Mouse (Mus musculus): Measurements from ENCODE around the gene Midn. TPM values are rescaled to one million over a fixed set of nuclear protein-coding genes. Genes with fewer than 3 reads are reported as not detected.

The Midn gene
- polyA plus RNA-seq, 1 experiment = 372 TPM

DNA sequence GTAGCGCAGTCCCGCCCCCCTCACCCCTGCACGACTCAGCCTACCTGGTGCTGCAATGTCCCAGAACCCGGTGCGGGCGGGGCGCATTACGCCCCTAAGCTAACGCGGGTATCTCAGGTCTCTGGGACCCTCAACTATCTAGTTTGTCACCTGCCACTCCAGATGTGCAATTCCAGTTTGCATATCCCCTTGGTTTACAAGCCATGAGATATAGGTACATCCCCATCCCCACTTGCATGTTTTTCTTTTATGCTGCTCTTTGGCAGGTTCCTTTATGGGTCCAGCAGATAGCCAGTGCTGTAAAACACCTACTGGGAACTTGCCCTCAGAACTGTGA is 8.7 kb upstream of the Midn start:
- Histone ChIP-seq H3K4me3 (ENCODE audit: low read depth, low read length) (peak overlapping the region; percentile 64), H3K4me1 (ENCODE audit: control insufficient read depth, insufficient read depth, insufficient read length, low read length) (peaks cover 25% of the 10 kb centered on the region), H3K27me3 (ENCODE audit: control insufficient read depth, insufficient read depth, low read length) (peaks cover 15% of the 10 kb centered on the region), H3K36me3 (ENCODE audit: control insufficient read depth, insufficient read depth, low read length) (peaks cover 12% of the 10 kb centered on the region), H3K27ac (ENCODE audit: insufficient read depth, low read depth, low read length) (no peak overlapping the region)
- no peak for TF ChIP-seq CTCF (IDR thresholded peaks at IDR 0.05; ENCODE audit: extremely low read depth, insufficient read length, insufficient replicate concordance, low read depth, low read length)
- TF ChIP-seq POLR2A (IDR thresholded peaks at IDR 0.05; ENCODE audit: low read depth, low read length) = no peak
- under 1% methylated on average over 10 of the region's 10 CpGs for WGBS

DNA sequence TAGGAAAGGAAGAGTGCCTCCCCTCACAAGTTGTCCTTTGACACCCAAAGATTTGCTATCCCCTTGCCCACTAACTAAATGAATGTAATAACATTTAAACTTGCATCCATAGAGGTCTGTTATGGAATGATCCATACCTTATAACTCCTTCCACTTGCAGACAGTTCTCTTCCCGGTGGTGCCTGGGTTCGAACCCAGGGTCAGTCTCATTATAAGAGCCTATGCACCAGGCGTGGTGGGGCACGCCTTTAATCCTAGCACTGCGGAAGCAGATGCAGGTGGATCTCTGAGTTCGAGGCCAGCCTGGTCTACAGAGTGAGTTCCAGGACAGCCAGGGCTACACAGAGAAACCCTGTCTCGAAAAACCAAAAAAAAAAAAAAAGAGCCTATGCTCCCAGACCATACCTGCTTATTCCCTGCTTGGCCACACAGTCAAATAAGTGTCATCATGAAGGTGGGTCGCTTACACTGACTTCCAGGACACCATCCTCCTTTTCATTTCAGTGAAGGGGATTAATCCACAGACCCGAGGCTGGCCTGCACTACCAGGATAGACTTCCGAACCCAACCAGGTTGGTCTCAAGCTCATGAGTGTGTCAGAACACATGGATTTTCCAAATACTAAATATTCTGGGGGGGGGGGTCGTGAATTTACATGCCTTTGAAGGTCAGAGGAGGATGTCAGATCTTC is 8.0 kb upstream of the Midn start:
- Histone ChIP-seq H3K27ac (ENCODE audit: insufficient read depth, low read depth, low read length) (no peak overlapping the region), H3K4me1 (ENCODE audit: control insufficient read depth, insufficient read depth, insufficient read length, low read length) (peaks cover 30% of the 10 kb centered on the region), H3K36me3 (ENCODE audit: control insufficient read depth, insufficient read depth, low read length) (peaks cover 18% of the 10 kb centered on the region), H3K27me3 (ENCODE audit: control insufficient read depth, insufficient read depth, low read length) (peaks cover 15% of the 10 kb centered on the region), H3K4me3 (ENCODE audit: low read depth, low read length) (no peak overlapping the region)
- TF ChIP-seq CTCF (IDR thresholded peaks at IDR 0.05; ENCODE audit: extremely low read depth, insufficient read length, insufficient replicate concordance, low read depth, low read length) (no peak), POLR2A (IDR thresholded peaks at IDR 0.05; ENCODE audit: low read depth, low read length) (no peak)
- WGBS = 74% methylated on average over 11 of the region's 11 CpGs

DNA sequence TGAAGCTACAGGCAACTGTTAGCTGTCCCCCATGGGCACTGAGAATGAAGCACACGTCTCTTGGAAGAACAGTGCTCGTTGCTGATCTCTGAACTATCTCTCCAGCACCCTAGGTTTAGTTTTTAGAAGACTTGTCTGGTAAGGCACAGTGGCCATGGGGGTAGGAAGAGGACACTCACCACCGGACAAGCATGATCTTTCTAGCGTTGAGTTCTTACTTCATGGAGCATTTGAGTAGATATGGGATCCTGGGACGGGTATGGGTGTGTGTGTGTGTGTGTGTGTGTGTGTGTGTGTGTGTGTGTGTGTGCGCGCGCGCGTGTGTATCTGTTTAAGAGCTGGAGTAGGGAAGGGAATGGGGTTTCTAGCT is 7.4 kb upstream of the Midn start, which contains the start of gene Cbarp:
Gene Cbarp, minus strand, starts transcription at position 170 of the 370 bp plus-strand sequence.
- TF ChIP-seq CTCF (IDR thresholded peaks at IDR 0.05; ENCODE audit: extremely low read depth, insufficient read length, insufficient replicate concordance, low read depth, low read length) = no peak
- TF ChIP-seq POLR2A (IDR thresholded peaks at IDR 0.05; ENCODE audit: low read depth, low read length) = no peak
- Histone ChIP-seq H3K4me1 (ENCODE audit: control insufficient read depth, insufficient read depth, insufficient read length, low read length) (peaks cover 34% of the 10 kb centered on the region), H3K36me3 (ENCODE audit: control insufficient read depth, insufficient read depth, low read length) (peaks cover 23% of the 10 kb centered on the region), H3K27ac (ENCODE audit: insufficient read depth, low read depth, low read length) (peak within 1 kb of the TSS; percentile 48), H3K27me3 (ENCODE audit: control insufficient read depth, insufficient read depth, low read length) (peaks cover 15% of the 10 kb centered on the region), H3K4me3 (ENCODE audit: low read depth, low read length) (peak within 1 kb of the TSS; percentile 43)
- 69% methylated on average over 10 of the region's 10 CpGs for WGBS

DNA sequence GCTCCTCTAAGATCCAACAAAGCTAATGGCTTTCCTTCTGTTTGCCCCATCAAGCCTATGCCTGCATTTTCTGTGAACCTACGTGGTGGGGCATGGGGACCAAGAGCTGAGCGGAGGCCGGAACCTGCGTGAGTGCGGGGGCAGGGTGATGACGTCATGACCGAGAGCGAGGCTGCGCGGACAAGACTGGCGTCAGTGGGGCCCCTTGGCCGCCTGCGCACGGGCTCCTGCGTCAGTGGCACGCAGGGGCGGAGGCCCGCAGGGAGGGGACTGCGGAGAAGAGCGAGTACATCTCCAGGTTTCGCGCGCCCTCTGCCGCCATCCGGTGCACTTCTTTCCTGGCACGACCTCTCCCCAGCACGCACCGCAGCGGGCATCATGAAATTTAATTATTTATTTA is 6.8 kb upstream of the Midn start:
- Histone ChIP-seq H3K4me3 (ENCODE audit: low read depth, low read length) (peak overlapping the region; percentile 43), H3K27ac (ENCODE audit: insufficient read depth, low read depth, low read length) (peak overlapping the region; percentile 48), H3K27me3 (ENCODE audit: control insufficient read depth, insufficient read depth, low read length) (peaks cover 15% of the 10 kb centered on the region), H3K4me1 (ENCODE audit: control insufficient read depth, insufficient read depth, insufficient read length, low read length) (peaks cover 37% of the 10 kb centered on the region), H3K36me3 (ENCODE audit: control insufficient read depth, insufficient read depth, low read length) (peaks cover 25% of the 10 kb centered on the region)
- 0% methylated on average over 29 of the region's 29 CpGs for WGBS
- TF ChIP-seq POLR2A (IDR thresholded peaks at IDR 0.05; ENCODE audit: low read depth, low read length) = no peak; the same call in 1 of the 2 replicates
- TF ChIP-seq CTCF (IDR thresholded peaks at IDR 0.05; ENCODE audit: extremely low read depth, insufficient read length, insufficient replicate concordance, low read depth, low read length) = peak; percentile 64

DNA sequence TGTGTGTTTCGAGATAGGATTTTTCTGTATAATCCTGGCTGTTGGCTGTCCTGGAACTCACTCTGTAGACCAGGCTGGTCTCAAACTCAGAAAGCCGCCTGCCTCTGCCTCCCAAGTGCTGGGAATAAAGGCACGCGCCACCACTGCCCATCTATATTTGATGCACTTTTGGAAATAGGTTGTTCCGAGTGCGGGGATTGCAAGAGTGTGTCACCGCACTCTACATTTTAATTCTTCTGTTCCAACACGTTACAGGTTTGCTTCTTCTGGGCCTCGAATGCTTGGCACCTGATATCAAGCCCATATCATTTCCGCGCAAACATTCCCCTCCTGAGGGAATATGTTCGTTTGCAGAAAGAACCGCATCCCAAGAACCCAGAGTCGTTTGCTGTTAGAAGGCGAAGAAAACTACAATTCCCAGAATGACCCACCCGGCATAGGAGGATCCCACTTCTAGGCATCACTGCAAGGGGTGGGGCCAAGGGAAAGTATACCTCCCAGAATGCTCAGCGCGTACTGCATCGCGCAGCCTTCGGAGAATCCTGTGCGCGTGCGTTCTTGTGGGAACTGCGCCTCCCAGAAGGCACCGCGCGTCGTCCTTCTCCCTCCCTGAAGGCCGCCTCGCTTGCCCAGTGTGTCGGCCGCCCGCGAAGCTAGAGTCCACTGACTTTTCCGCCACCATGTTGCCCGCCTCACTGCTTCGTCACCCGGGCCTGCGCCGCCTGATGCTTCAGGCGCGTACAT is 6.1 kb upstream of the Midn start:
- TF ChIP-seq POLR2A (IDR thresholded peaks at IDR 0.05; ENCODE audit: low read depth, low read length) (peak; percentile 67), CTCF (IDR thresholded peaks at IDR 0.05; ENCODE audit: extremely low read depth, insufficient read length, insufficient replicate concordance, low read depth, low read length) (no peak)
- Histone ChIP-seq H3K4me1 (ENCODE audit: control insufficient read depth, insufficient read depth, insufficient read length, low read length) (peaks cover 41% of the 10 kb centered on the region), H3K27me3 (ENCODE audit: control insufficient read depth, insufficient read depth, low read length) (peaks cover 15% of the 10 kb centered on the region), H3K27ac (ENCODE audit: insufficient read depth, low read depth, low read length) (peak overlapping the region; percentile 96), H3K36me3 (ENCODE audit: control insufficient read depth, insufficient read depth, low read length) (peaks cover 25% of the 10 kb centered on the region), H3K4me3 (ENCODE audit: low read depth, low read length) (peak overlapping the region; percentile 86)
- WGBS = under 1% methylated on average over 43 of the region's 43 CpGs

DNA sequence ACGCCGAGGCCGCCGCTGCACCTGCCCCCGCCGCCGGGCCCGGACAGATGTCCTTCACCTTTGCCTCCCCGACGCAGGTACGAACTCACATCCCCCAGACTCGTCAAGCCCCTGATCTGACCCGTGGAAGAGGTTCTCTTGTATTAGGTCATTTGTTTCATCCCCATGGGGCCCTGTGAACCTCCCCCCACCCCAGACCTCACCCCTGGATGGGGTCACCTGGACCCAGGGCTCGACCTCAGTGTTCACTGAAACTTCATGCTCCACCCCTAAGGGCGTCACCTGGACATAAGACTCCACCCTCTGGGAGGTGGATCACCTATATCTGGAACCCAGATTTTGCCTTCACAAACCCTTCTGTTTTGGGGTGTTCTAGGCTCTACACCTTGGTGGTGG is 5.5 kb upstream of the Midn start:
- TF ChIP-seq POLR2A (IDR thresholded peaks at IDR 0.05; ENCODE audit: low read depth, low read length) = peak; percentile 32; the same call in 1 of the 2 replicates
- TF ChIP-seq CTCF (IDR thresholded peaks at IDR 0.05; ENCODE audit: extremely low read depth, insufficient read length, insufficient replicate concordance, low read depth, low read length) = peak; percentile 4; the same call in 1 of the 2 replicates
- Histone ChIP-seq H3K27ac (ENCODE audit: insufficient read depth, low read depth, low read length) (peak overlapping the region; percentile 96), H3K4me1 (ENCODE audit: control insufficient read depth, insufficient read depth, insufficient read length, low read length) (peaks cover 42% of the 10 kb centered on the region), H3K36me3 (ENCODE audit: control insufficient read depth, insufficient read depth, low read length) (peaks cover 25% of the 10 kb centered on the region), H3K4me3 (ENCODE audit: low read depth, low read length) (peak overlapping the region; percentile 86), H3K27me3 (ENCODE audit: control insufficient read depth, insufficient read depth, low read length) (peaks cover 10% of the 10 kb centered on the region)
- WGBS = 1% methylated on average over 15 of the region's 15 CpGs

DNA sequence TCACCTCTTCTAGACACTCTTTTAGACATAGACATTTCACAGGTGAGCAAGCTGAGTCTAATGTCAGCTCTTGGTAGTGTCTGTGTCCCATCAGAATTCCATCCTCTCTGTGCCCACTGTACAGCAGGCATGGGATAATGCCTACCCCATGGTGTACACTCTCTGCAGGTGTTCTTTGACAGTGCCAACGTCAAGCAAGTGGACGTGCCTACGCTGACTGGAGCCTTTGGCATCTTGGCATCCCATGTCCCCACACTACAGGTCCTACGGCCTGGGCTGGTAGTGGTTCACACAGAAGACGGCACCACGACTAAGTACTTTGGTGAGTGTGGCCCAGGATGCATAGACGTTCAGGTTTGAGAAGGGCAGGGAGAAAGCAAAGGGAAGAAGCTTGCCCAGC is 4.4 kb upstream of the Midn start:
- TF ChIP-seq POLR2A (IDR thresholded peaks at IDR 0.05; ENCODE audit: low read depth, low read length) (no peak), CTCF (IDR thresholded peaks at IDR 0.05; ENCODE audit: extremely low read depth, insufficient read length, insufficient replicate concordance, low read depth, low read length) (no peak)
- Histone ChIP-seq H3K4me3 (ENCODE audit: low read depth, low read length) (no peak overlapping the region), H3K36me3 (ENCODE audit: control insufficient read depth, insufficient read depth, low read length) (peaks cover 25% of the 10 kb centered on the region), H3K27ac (ENCODE audit: insufficient read depth, low read depth, low read length) (no peak overlapping the region), H3K4me1 (ENCODE audit: control insufficient read depth, insufficient read depth, insufficient read length, low read length) (peaks cover 42% of the 10 kb centered on the region), H3K27me3 (ENCODE audit: control insufficient read depth, insufficient read depth, low read length) (peaks cover 2% of the 10 kb centered on the region)
- WGBS = 87% methylated on average over 7 of the region's 7 CpGs
